Mouse (Mus musculus) heart, embryonic 14.5 days (tissue): ENCODE measurements at regions not wholly inside any gene's neighbourhood (a gene's known extent, or its start where the extent isn't known, plus 50 kb on each side); places are given as distances from the start of the nearest gene placed in this dataset.
A peak's percentile ranks its signal among the peaks of the same experiment; 100 is the strongest.

ENCODE experiments used
- ATAC-seq: fragments of 200-750 bp; cut with Nextera tagmentation; 2 replicates; pipeline ENCODE4 v1.8.0; 2017; ENCODE audit warnings: low read depth, moderate TSS enrichment; ENCODE audit not compliant: insufficient number of reproducible peaks, insufficient read depth, low FRiP score
- H3K27ac ChIP-seq, 2 experiments: fragments of 200-500 bp in 1 of 2; fragments of 300-500 bp in 1 of 2; sonication (generic) in 1 of 2; replicated peaks in 1 of 2; 2 replicates each; pipeline ENCODE4 v1.5.1; 2012 to 2014; ENCODE audit warnings: low read depth in 2 of 2, low read length in 2 of 2, control low read depth in 1 of 2, mild to moderate bottlenecking in 1 of 2, mixed read lengths in 1 of 2; ENCODE audit not compliant: control insufficient read depth in 1 of 2, insufficient read depth in 1 of 2
- H3K27me3 ChIP-seq: fragments of 300-500 bp; sonication (generic); 2 replicates; pipeline ENCODE4 v1.6.1; 2014; ENCODE audit warnings: mild to moderate bottlenecking, low read length, control low read depth; ENCODE audit not compliant: control insufficient read depth, insufficient read depth
- H3K36me3 ChIP-seq: fragments of 300-500 bp; sonication (generic); 2 replicates; pipeline ENCODE4 v1.6.1; 2014; ENCODE audit warnings: mild to moderate bottlenecking, control low read depth, low read length, mixed read lengths; ENCODE audit not compliant: control insufficient read depth, insufficient read depth
- H3K4me1 ChIP-seq, 2 experiments: fragments of 200-500 bp in 1 of 2; fragments of 300-500 bp in 1 of 2; sonication (generic) in 1 of 2; 2 replicates each; pipeline ENCODE4 v1.6.1; 2012 to 2014; ENCODE audit warnings: low read length in 2 of 2, control low read depth in 1 of 2, mixed read lengths in 1 of 2; ENCODE audit not compliant: control insufficient read depth in 2 of 2, insufficient read depth in 2 of 2
- H3K4me2 ChIP-seq: fragments of 300-500 bp; sonication (generic); 2 replicates; pipeline ENCODE4 v1.6.1; 2014; ENCODE audit warnings: mild to moderate bottlenecking, low read length
- H3K4me3 ChIP-seq, 2 experiments: fragments of 200-500 bp in 1 of 2; fragments of 300-500 bp in 1 of 2; sonication (generic) in 1 of 2; 2 replicates each; pipeline ENCODE4 v1.5.1; 2012 to 2014; ENCODE audit warnings: low read length in 2 of 2, mild to moderate bottlenecking in 2 of 2, control low read depth in 1 of 2, low read depth in 1 of 2, moderate library complexity in 1 of 2; ENCODE audit not compliant: control insufficient read depth in 1 of 2, insufficient read depth in 1 of 2
- H3K9ac ChIP-seq: fragments of 300-500 bp; sonication (generic); 2 replicates; pipeline ENCODE4 v1.6.1; 2014; ENCODE audit warnings: mild to moderate bottlenecking, low read length
- H3K9me3 ChIP-seq: fragments of 300-500 bp; sonication (generic); 2 replicates; pipeline ENCODE4 v1.6.1; 2016; ENCODE audit warnings: low read length, control low read depth; ENCODE audit not compliant: control insufficient read depth
- WGBS: fragments of 180-500 bp; shearing (Covaris S2); extraction: QIAGEN DNeasy Blood & Tissue Kit; methylation state at CpG from one replicate; pipeline ENCODE4 v1.1.7; 2014; 5-methylcytosine and 5-hydroxymethylcytosine counted together

DNA sequence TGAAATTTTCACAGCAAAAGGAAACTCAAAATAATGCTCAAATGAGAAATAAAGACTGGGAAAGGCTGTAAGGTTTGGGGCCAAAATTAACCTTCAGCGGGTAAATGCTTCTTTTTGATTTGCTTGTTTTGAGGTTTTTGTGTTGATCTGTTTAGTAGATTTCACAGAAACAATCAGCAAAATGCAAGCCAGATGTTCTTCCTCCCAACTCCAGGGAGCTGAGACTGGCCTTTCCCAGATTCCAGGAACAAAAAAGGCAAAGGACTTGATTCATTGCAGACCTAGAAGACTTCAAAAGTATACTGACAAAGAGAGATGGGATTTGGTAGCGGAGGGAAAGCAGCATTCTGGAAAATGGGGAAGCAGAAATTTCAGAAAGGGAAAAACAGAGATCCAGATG is 153.6 kb upstream of the Serpine2 start:
- WGBS: 82% methylated on average over 2 of the region's 2 CpGs
- H3K27ac ChIP-seq: no peak overlapping the region

GRCm38 (mm10) chr1:80010724-80011123 is 149.7 kb upstream of the Serpine2 start:
- 43% methylated on average over 4 of the region's 4 CpGs for WGBS
- Histone ChIP-seq H3K4me2 (no peak overlapping the region), H3K4me1 (no peaks in the 10 kb centered on the region), H3K36me3 (no peaks in the 10 kb centered on the region), H3K27ac (0 out of 4 replicates have a peak overlapping the region, but pooled peaks of 1 of the 2 experiments have one; percentile 8), H3K9me3 (no peaks in the 10 kb centered on the region), H3K4me3 (no peak overlapping the region), H3K9ac (no peak overlapping the region), H3K27me3 (no peaks in the 10 kb centered on the region)
- ATAC-seq: no peak; the same call in 1 of the 2 replicates

More for the DNA sequence above, 153.6 kb upstream of the Serpine2 start:
- H3K27me3 ChIP-seq: no peaks in the 10 kb centered on the region
- H3K9ac ChIP-seq: no peak overlapping the region
- no peaks in the 10 kb centered on the region for H3K4me1 ChIP-seq
- no peak overlapping the region for H3K4me2 ChIP-seq
- no peaks in the 10 kb centered on the region for H3K9me3 ChIP-seq
- no peaks in the 10 kb centered on the region for H3K36me3 ChIP-seq
- H3K4me3 ChIP-seq: no peak overlapping the region
- no peak for ATAC-seq

- Histone ChIP-seq H3K4me3 (no peak overlapping the region), H3K27ac (no peak overlapping the region), H3K9ac (no peak overlapping the region), H3K4me2 (no peak overlapping the region), H3K4me1 (peaks cover 4 to 7% of the 10 kb centered on the region in 2 experiments; a peak in 2 of 4 replicates), H3K27me3 (no peaks in the 10 kb centered on the region), H3K36me3 (no peaks in the 10 kb centered on the region), H3K9me3 (no peaks in the 10 kb centered on the region)
- ATAC-seq: no peak
- WGBS: 73% methylated on average over 11 of the region's 11 CpGs
Measured at GRCm38 (mm10) chr1:79999081-79999480, 138.1 kb upstream of the Serpine2 start.

GRCm38 (mm10) chr1:79997911-79998310 is 136.9 kb upstream of the Serpine2 start:
- ATAC-seq: no peak
- no peaks in the 10 kb centered on the region for H3K36me3 ChIP-seq
- no peaks in the 10 kb centered on the region for H3K27me3 ChIP-seq
- H3K4me2 ChIP-seq: no peak overlapping the region
- no peak overlapping the region for H3K4me3 ChIP-seq
- no peaks in the 10 kb centered on the region for H3K9me3 ChIP-seq
- no peak overlapping the region for H3K9ac ChIP-seq
- no peak overlapping the region for H3K27ac ChIP-seq
- WGBS: 90% methylated on average over 10 of the region's 10 CpGs
- H3K4me1 ChIP-seq: peaks cover 4 to 7% of the 10 kb centered on the region in 2 experiments; a peak in 2 of 4 replicates

GRCm38 (mm10) chr1:79997456-79997855 is 136.5 kb upstream of the Serpine2 start:
- WGBS: 94% methylated on average over 6 of the region's 6 CpGs
- Histone ChIP-seq H3K4me1 (peaks cover 4 to 7% of the 10 kb centered on the region in 2 experiments; a peak in 2 of 4 replicates), H3K9ac (no peak overlapping the region), H3K27me3 (no peaks in the 10 kb centered on the region), H3K9me3 (no peaks in the 10 kb centered on the region), H3K4me2 (no peak overlapping the region), H3K4me3 (no peak overlapping the region), H3K36me3 (no peaks in the 10 kb centered on the region), H3K27ac (no peak overlapping the region)
- ATAC-seq: no peak

DNA sequence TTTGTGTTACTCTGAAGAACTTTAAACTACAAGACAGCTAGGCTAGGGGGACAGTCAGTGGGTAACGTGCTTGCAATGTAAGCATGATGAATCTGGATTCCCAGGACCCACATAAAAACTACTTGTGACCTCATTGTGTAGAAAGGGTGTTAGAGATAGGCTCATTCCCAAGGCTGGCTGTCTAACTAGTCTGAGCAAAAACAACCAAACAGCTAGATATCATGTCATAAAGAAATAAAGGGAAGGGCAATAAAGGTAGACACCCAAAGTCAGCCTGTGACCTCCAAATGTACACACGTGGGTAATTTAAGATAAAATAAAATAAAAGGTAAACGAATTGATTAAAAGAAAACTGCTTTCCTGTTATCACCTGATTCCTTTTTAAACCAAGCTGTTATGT is 123.7 kb upstream of the Serpine2 start:
- H3K36me3 ChIP-seq: no peaks in the 10 kb centered on the region
- no peak overlapping the region for H3K4me2 ChIP-seq
- H3K27ac ChIP-seq: no peak overlapping the region
- no peak for ATAC-seq
- no peaks in the 10 kb centered on the region for H3K9me3 ChIP-seq
- no peaks in the 10 kb centered on the region; a peak in 1 of 4 replicates for H3K4me1 ChIP-seq
- 71% methylated on average over 3 of the region's 3 CpGs for WGBS
- no peak overlapping the region for H3K4me3 ChIP-seq
- H3K9ac ChIP-seq: no peak overlapping the region
- no peaks in the 10 kb centered on the region for H3K27me3 ChIP-seq

- ATAC-seq: no peak
- 76% methylated on average over 13 of the region's 13 CpGs for WGBS
- H3K4me1 ChIP-seq: no peaks in the 10 kb centered on the region; a peak in 1 of 4 replicates
- H3K27ac ChIP-seq: no peak overlapping the region
- no peak overlapping the region for H3K9ac ChIP-seq
- H3K4me2 ChIP-seq: no peak overlapping the region
- no peaks in the 10 kb centered on the region for H3K9me3 ChIP-seq
- H3K36me3 ChIP-seq: no peaks in the 10 kb centered on the region
- no peak overlapping the region for H3K4me3 ChIP-seq
- no peaks in the 10 kb centered on the region for H3K27me3 ChIP-seq
Measured at GRCm38 (mm10) chr1:79982678-79983280, 121.8 kb upstream of the Serpine2 start.

- no peak overlapping the region for H3K4me3 ChIP-seq
- H3K27me3 ChIP-seq: no peaks in the 10 kb centered on the region
- 21% methylated on average over 6 of the region's 6 CpGs for WGBS
- no peak overlapping the region for H3K4me2 ChIP-seq
- H3K27ac ChIP-seq: no peak overlapping the region
- no peak overlapping the region for H3K9ac ChIP-seq
- ATAC-seq: no peak; the same call in 1 of the 2 replicates
- H3K36me3 ChIP-seq: no peaks in the 10 kb centered on the region
- H3K9me3 ChIP-seq: no peaks in the 10 kb centered on the region
- no peaks in the 10 kb centered on the region; a peak in 1 of 4 replicates for H3K4me1 ChIP-seq
Measured at GRCm38 (mm10) chr1:79979863-79980262, 118.9 kb upstream of the Serpine2 start.
